Mouse (Mus musculus): ENCODE measurements around the gene Tdp1.

GRCm38 (mm10) chr12:99921045-99921444 lies 36.7 kb downstream of the Tdp1 start:
- 0 out of 2 replicates have a peak, but pooled peaks have one; percentile 7 for TF ChIP-seq CTCF (IDR thresholded peaks at IDR 0.05; ENCODE audit: low read depth, low read length)
- no peak for TF ChIP-seq POLR2A (IDR thresholded peaks at IDR 0.05; ENCODE audit: extremely low read depth, insufficient read depth, low read length)
